Mouse (Mus musculus) hindbrain, embryonic 16.5 days (tissue): Measurements from ENCODE around the gene Tbx6. TPM values are rescaled to one million over a fixed set of nuclear protein-coding genes. Genes with fewer than 3 reads are reported as not detected.
"Not testable (repeated sequence)": the region's sequence is repeated elsewhere in the genome, so short reads cannot be mapped to it uniquely, and the experiment has no call there.

Experiments used
- ATAC-seq: fragments of 200-750 bp; cut with Nextera tagmentation; 2 replicates; pipeline ENCODE4 v1.8.0; 2017; ENCODE audit warnings: moderate TSS enrichment, moderate library complexity
- H3K27ac ChIP-seq: fragments of 300-500 bp; sonication (generic); 2 replicates; pipeline ENCODE4 v1.5.1; 2014; ENCODE audit warnings: low read depth, mild to moderate bottlenecking, control low read depth, low read length, moderate library complexity
- H3K27me3 ChIP-seq: fragments of 300-500 bp; sonication (generic); replicated peaks from 2 replicates; pipeline ENCODE4 v1.6.1; 2014; ENCODE audit warnings: low read length; ENCODE audit not compliant: control insufficient read depth, insufficient read depth
- H3K36me3 ChIP-seq: fragments of 300-500 bp; sonication (generic); 2 replicates; pipeline ENCODE4 v1.6.1; 2014; ENCODE audit warnings: mild to moderate bottlenecking, low read length, moderate library complexity, mixed read lengths; ENCODE audit not compliant: control insufficient read depth, insufficient read depth
- H3K4me1 ChIP-seq: fragments of 300-500 bp; sonication (generic); 2 replicates; pipeline ENCODE4 v1.6.1; 2014; ENCODE audit warnings: low read depth, low read length; ENCODE audit not compliant: control insufficient read depth, insufficient read depth
- H3K4me2 ChIP-seq: fragments of 300-500 bp; sonication (generic); 2 replicates; pipeline ENCODE4 v1.6.1; 2014; ENCODE audit warnings: mild to moderate bottlenecking, low read length, control low read depth, moderate library complexity
- H3K4me3 ChIP-seq: fragments of 300-500 bp; sonication (generic); 2 replicates; pipeline ENCODE4 v1.5.1; 2014; ENCODE audit warnings: mild to moderate bottlenecking, low read length, control low read depth, moderate library complexity
- H3K9ac ChIP-seq: fragments of 300-500 bp; sonication (generic); 2 replicates; pipeline ENCODE4 v1.6.1; 2014; ENCODE audit warnings: low read depth, mild to moderate bottlenecking, control low read depth, low read length, moderate library complexity
- H3K9me3 ChIP-seq: fragments of 300-500 bp; sonication (generic); 2 replicates; pipeline ENCODE4 v1.6.1; 2014; ENCODE audit warnings: mild to moderate bottlenecking, low read length, moderate library complexity; ENCODE audit not compliant: control insufficient read depth
- WGBS: fragments of 180-500 bp; shearing (Covaris S2); extraction: QIAGEN DNeasy Blood & Tissue Kit; methylation state at CpG from one replicate; pipeline ENCODE4 v1.1.7; 2014; 5-methylcytosine and 5-hydroxymethylcytosine counted together
- polyA plus RNA-seq: library from polyadenylated mRNA; unstranded; fragments of >200 nt; fragmentation: Nextera tagmentation; extraction: Ambion mirVana; gene quantifications from 2 replicates; pipeline ENCODE4 v1.2.1, GENCODE M21; 2015

Tbx6 gene
- polyA plus RNA-seq, 1 experiment from 2014 or later, result 0.29 TPM

- Histone ChIP-seq H3K9ac (peak overlapping the region; percentile 90), H3K27ac (peak overlapping the region; percentile 87; the same call in 1 of the 2 replicates), H3K4me1 (peaks cover 29% of the 10 kb centered on the region), H3K36me3 (peaks cover 4% of the 10 kb centered on the region), H3K9me3 (no peaks in the 10 kb centered on the region), H3K4me2 (peak overlapping the region; percentile 92), H3K4me3 (peak overlapping the region; percentile 78), H3K27me3 (no peaks in the 10 kb centered on the region)
- WGBS, result 65% methylated on average over 3 of the region's 3 CpGs
- no peak for ATAC-seq
These were observed 5.4 kb upstream of the Tbx6 start for GRCm38 (mm10) chr7:126775978-126776234.

GRCm38 (mm10) chr7:126776598-126777057 is 4.7 kb upstream of the Tbx6 start, which contains the start of gene Ypel3:
Gene Ypel3, plus strand, starts transcription at chr7:126776955.
- Histone ChIP-seq H3K27me3 (no peaks in the 10 kb centered on the region), H3K9me3 (no peaks in the 10 kb centered on the region), H3K4me3 (peak within 1 kb of the TSS; percentile 78), H3K9ac (peak within 1 kb of the TSS; percentile 90), H3K4me2 (peak within 1 kb of the TSS; percentile 92), H3K27ac (peak within 1 kb of the TSS; percentile 87), H3K4me1 (peaks cover 34% of the 10 kb centered on the region), H3K36me3 (peaks cover 4% of the 10 kb centered on the region)
- peak; percentile 92 for ATAC-seq
- WGBS, result under 1% methylated on average over 27 of the region's 37 CpGs

DNA sequence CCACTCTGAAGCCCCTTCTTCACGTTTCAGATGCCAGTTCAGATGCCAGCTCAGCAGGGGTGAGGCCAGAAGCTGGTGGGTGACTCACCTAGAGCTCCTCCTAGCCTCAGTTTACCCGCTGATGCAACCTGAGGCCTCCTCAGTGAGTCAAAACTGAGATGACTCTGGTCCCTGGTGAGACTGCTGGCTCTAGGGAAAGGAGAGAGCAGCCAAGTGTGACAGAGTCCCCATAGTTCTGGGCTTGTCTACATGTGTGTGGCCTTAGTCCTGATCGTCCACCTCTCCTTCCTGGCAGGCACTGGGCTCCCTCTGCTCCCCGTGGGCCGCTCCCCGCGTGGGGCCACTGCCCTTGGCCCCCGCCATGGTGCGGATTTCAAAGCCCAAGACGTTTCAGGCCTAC is 3.8 kb upstream of the Tbx6 start:
- Histone ChIP-seq H3K4me3 (peak overlapping the region; percentile 78), H3K9me3 (no peaks in the 10 kb centered on the region), H3K36me3 (peaks cover 4% of the 10 kb centered on the region), H3K4me1 (peaks cover 34% of the 10 kb centered on the region), H3K27me3 (no peaks in the 10 kb centered on the region), H3K4me2 (peak overlapping the region; percentile 92), H3K9ac (peak overlapping the region; percentile 90), H3K27ac (peak overlapping the region; percentile 87)
- 40% methylated on average over 10 of the region's 10 CpGs for WGBS
- ATAC-seq, result no peak

- peak overlapping the region; percentile 92 for H3K4me2 ChIP-seq
- WGBS, result 85% methylated on average over 3 of the region's 3 CpGs
These were observed 3.1 kb upstream of the Tbx6 start for GRCm38 (mm10) chr7:126778147-126778546.

DNA sequence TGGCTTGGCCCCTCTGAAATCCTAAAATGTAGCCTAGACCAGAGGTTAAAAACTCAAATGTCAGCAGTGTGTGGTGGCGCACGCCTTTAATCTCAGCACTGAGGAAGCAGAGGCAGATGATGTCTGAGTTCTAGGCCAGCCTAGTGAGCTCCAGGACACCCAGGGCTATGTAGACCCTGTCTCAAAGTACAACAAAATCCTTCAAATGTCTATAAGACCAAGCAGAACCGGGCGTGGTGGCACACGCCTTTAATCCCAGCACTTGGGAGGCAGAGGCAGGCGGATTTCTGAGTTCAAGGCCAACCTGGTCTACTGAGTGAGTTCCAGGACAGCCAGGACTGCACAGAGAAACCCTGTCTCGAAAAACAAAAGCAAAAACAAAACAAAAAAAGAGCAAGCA is 2.2 kb upstream of the Tbx6 start:
- not testable (repeated sequence) for H3K9me3 ChIP-seq, ATAC-seq, H3K36me3 ChIP-seq, H3K27me3 ChIP-seq, H3K4me3 ChIP-seq, H3K4me2 ChIP-seq, H3K9ac ChIP-seq, H3K27ac ChIP-seq
- peaks cover 34% of the 10 kb centered on the region for H3K4me1 ChIP-seq
- WGBS, result 93% methylated on average over 7 of the region's 7 CpGs

More at GRCm38 (mm10) chr7:126778147-126778546, 3.1 kb upstream of the Tbx6 start:
- Histone ChIP-seq H3K4me3 (no peak overlapping the region), H3K36me3 (peaks cover 4% of the 10 kb centered on the region), H3K4me1 (peaks cover 34% of the 10 kb centered on the region), H3K9ac (no peak overlapping the region), H3K27me3 (no peaks in the 10 kb centered on the region), H3K27ac (no peak overlapping the region), H3K9me3 (no peaks in the 10 kb centered on the region)
- ATAC-seq, result no peak

- peaks cover 34% of the 10 kb centered on the region for H3K4me1 ChIP-seq
- WGBS, result 1% methylated on average over 21 of the region's 21 CpGs
- no peaks in the 10 kb centered on the region for H3K9me3 ChIP-seq
- H3K36me3 ChIP-seq, result peaks cover 4% of the 10 kb centered on the region
- peak; percentile 79 for ATAC-seq
- no peaks in the 10 kb centered on the region for H3K27me3 ChIP-seq
- H3K9ac ChIP-seq, result peak overlapping the region; percentile 68
- peak overlapping the region; percentile 84 for H3K4me2 ChIP-seq
- peak overlapping the region; percentile 48 for H3K4me3 ChIP-seq
- H3K27ac ChIP-seq, result peak overlapping the region; percentile 74
These were observed 1.0 kb upstream of the Tbx6 start for GRCm38 (mm10) chr7:126779983-126780970.

DNA sequence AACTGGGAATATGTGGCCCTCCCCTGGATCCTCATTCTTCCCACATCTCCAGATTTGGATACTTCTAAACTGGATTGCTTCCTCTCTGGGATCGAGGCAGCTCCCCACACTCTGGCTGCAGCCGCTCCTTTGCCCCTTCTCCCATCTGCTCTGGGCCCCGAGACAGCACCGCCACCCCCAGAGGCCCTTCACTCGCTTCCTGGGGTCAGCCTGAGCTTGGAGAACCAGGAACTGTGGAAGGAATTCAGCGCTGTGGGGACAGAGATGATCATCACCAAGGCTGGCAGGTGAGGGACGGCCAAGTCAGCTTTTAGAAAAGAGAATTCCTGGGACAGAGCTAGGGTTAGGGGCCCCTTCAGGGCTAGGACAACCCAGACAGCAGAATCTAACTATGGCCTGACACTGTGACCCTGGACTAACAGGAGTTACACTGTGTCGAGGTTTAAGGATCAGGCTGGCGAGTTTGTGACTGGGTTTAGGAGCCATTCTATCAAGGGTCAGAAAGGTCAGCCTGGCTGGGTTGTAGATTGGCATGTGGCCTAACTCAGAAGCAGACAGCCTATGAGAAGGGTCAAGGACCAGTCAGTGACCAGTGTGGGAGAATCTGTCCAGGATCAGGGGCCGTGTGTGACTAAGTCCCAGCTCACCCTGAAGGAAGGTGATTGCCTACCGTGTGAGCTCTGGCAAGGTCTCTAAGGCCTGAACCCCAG is 533 bp downstream of the Tbx6 start:
- peak overlapping the region; percentile 68; the same call in 1 of the 2 replicates for H3K9ac ChIP-seq
- no peak for ATAC-seq
- H3K4me3 ChIP-seq, result no peak overlapping the region
- 40% methylated on average over 11 of the region's 11 CpGs for WGBS
- peaks cover 28% of the 10 kb centered on the region for H3K4me1 ChIP-seq
- peak overlapping the region; percentile 84 for H3K4me2 ChIP-seq
- H3K27me3 ChIP-seq, result no peaks in the 10 kb centered on the region
- H3K36me3 ChIP-seq, result peaks cover 14% of the 10 kb centered on the region
- H3K27ac ChIP-seq, result no peak overlapping the region
- no peaks in the 10 kb centered on the region for H3K9me3 ChIP-seq

- H3K9ac ChIP-seq, result no peak overlapping the region
- H3K4me1 ChIP-seq, result peaks cover 24% of the 10 kb centered on the region
- H3K4me2 ChIP-seq, result no peak overlapping the region
- peaks cover 22% of the 10 kb centered on the region for H3K36me3 ChIP-seq
- H3K27ac ChIP-seq, result no peak overlapping the region
- no peak overlapping the region for H3K4me3 ChIP-seq
- ATAC-seq, result no peak
- H3K9me3 ChIP-seq, result no peaks in the 10 kb centered on the region
- 87% methylated on average over 13 of the region's 13 CpGs for WGBS
- no peaks in the 10 kb centered on the region for H3K27me3 ChIP-seq
These were observed 1.4 kb downstream of the Tbx6 start for GRCm38 (mm10) chr7:126782693-126783092.

- H3K36me3 ChIP-seq, result peaks cover 29% of the 10 kb centered on the region
These were observed 3.2 kb downstream of the Tbx6 start for GRCm38 (mm10) chr7:126784469-126784868.

More at GRCm38 (mm10) chr7:126784469-126784868, 3.2 kb downstream of the Tbx6 start:
- no peaks in the 10 kb centered on the region for H3K27me3 ChIP-seq
- peaks cover 17% of the 10 kb centered on the region for H3K4me1 ChIP-seq
- no peak overlapping the region for H3K27ac ChIP-seq
- H3K4me2 ChIP-seq, result no peak overlapping the region
- no peak for ATAC-seq
- H3K9ac ChIP-seq, result no peak overlapping the region
- 85% methylated on average over 7 of the region's 7 CpGs for WGBS
- H3K9me3 ChIP-seq, result no peaks in the 10 kb centered on the region
- H3K4me3 ChIP-seq, result no peak overlapping the region
